Mouse (Mus musculus): Measurements from ENCODE around the gene Ccdc158. TPM values are rescaled to one million over a fixed set of nuclear protein-coding genes. Genes with fewer than 3 reads are reported as not detected.

Ccdc158 gene
- polyA plus RNA-seq, 1 experiment from 2014 or later: 1.1 TPM

GRCm38 (mm10) chr5:92701750-92702149 lies 26.7 kb upstream of the Ccdc158 start:
- no peak overlapping the region for H3K27ac ChIP-seq
- no peak overlapping the region for H3K4me2 ChIP-seq (ENCODE audit: low read length)
- no peak overlapping the region for H3K4me3 ChIP-seq (replicated peaks; ENCODE audit: low read depth, low read length)
- no peaks in the 10 kb centered on the region for H3K9me3 ChIP-seq (replicated peaks; ENCODE audit: low read length)
- H3K4me1 ChIP-seq (replicated peaks; ENCODE audit: insufficient read depth, low read length): peaks cover 14% of the 10 kb centered on the region; the same call in 1 of the 2 replicates
- H3K27me3 ChIP-seq (ENCODE audit: insufficient read depth, low read length): no peaks in the 10 kb centered on the region
- no peak for TF ChIP-seq CTCF (IDR thresholded peaks at IDR 0.05; ENCODE audit: low read depth)
- H3K9ac ChIP-seq (ENCODE audit: low read depth, low read length): no peak overlapping the region
- H3K36me3 ChIP-seq (ENCODE audit: insufficient read depth, low read length): no peaks in the 10 kb centered on the region
- 61% methylated on average over 11 of the region's 11 CpGs for WGBS
- DNase-seq (ENCODE audit: low spot score): no peak
- ATAC-seq (replicated peaks; ENCODE audit: low FRiP score, low read depth): no peak

GRCm38 (mm10) chr5:92698837-92699529 lies 23.9 kb upstream of the Ccdc158 start:
- WGBS: 26% methylated on average over 17 of the region's 17 CpGs
- DNase-seq (ENCODE audit: low spot score): no peak
- H3K27me3 ChIP-seq (ENCODE audit: insufficient read depth, low read length): no peaks in the 10 kb centered on the region
- no peaks in the 10 kb centered on the region for H3K36me3 ChIP-seq (ENCODE audit: insufficient read depth, low read length)
- H3K4me3 ChIP-seq (replicated peaks; ENCODE audit: low read depth, low read length): peak overlapping the region; percentile 6; the same call in 1 of the 2 replicates
- H3K27ac ChIP-seq: no peak overlapping the region
- no peak; the same call in 1 of the 2 replicates for ATAC-seq (replicated peaks; ENCODE audit: low FRiP score, low read depth)
- peak overlapping the region; percentile 50 for H3K4me2 ChIP-seq (ENCODE audit: low read length)
- H3K9me3 ChIP-seq (replicated peaks; ENCODE audit: low read length): no peaks in the 10 kb centered on the region
- H3K4me1 ChIP-seq (replicated peaks; ENCODE audit: insufficient read depth, low read length): peaks cover 14% of the 10 kb centered on the region; the same call in 1 of the 2 replicates
- H3K9ac ChIP-seq (ENCODE audit: low read depth, low read length): no peak overlapping the region
- no peak for TF ChIP-seq CTCF (IDR thresholded peaks at IDR 0.05; ENCODE audit: low read depth)

GRCm38 (mm10) chr5:92698131-92698836 lies 23.2 kb upstream of the Ccdc158 start:
- ATAC-seq (replicated peaks; ENCODE audit: low FRiP score, low read depth): no peak
- Histone ChIP-seq H3K9me3 (replicated peaks; ENCODE audit: low read length) (no peaks in the 10 kb centered on the region), H3K4me2 (ENCODE audit: low read length) (peak overlapping the region; percentile 50), H3K4me3 (replicated peaks; ENCODE audit: low read depth, low read length) (peak overlapping the region; percentile 6; the same call in 1 of the 2 replicates), H3K36me3 (ENCODE audit: insufficient read depth, low read length) (no peaks in the 10 kb centered on the region), H3K27me3 (ENCODE audit: insufficient read depth, low read length) (no peaks in the 10 kb centered on the region), H3K4me1 (replicated peaks; ENCODE audit: insufficient read depth, low read length) (peaks cover 14% of the 10 kb centered on the region; the same call in 1 of the 2 replicates), H3K27ac (no peak overlapping the region), H3K9ac (ENCODE audit: low read depth, low read length) (no peak overlapping the region)
- WGBS: 5% methylated on average over 15 of the region's 15 CpGs
- TF ChIP-seq CTCF (IDR thresholded peaks at IDR 0.05; ENCODE audit: low read depth): no peak
- peak; percentile 84 for DNase-seq (ENCODE audit: low spot score)

- ATAC-seq (replicated peaks; ENCODE audit: low FRiP score, low read depth) (no peak), DNase-seq (ENCODE audit: low spot score) (no peak)
- peaks cover 14% of the 10 kb centered on the region; the same call in 1 of the 2 replicates for H3K4me1 ChIP-seq (replicated peaks; ENCODE audit: insufficient read depth, low read length)
- no peak overlapping the region for H3K9ac ChIP-seq (ENCODE audit: low read depth, low read length)
- H3K27ac ChIP-seq: no peak overlapping the region
- H3K9me3 ChIP-seq (replicated peaks; ENCODE audit: low read length): no peaks in the 10 kb centered on the region
- no peaks in the 10 kb centered on the region for H3K27me3 ChIP-seq (ENCODE audit: insufficient read depth, low read length)
- no peak overlapping the region for H3K4me2 ChIP-seq (ENCODE audit: low read length)
- WGBS: 74% methylated on average over 10 of the region's 10 CpGs
- TF ChIP-seq CTCF (IDR thresholded peaks at IDR 0.05; ENCODE audit: low read depth): no peak
- H3K4me3 ChIP-seq (replicated peaks; ENCODE audit: low read depth, low read length): no peak overlapping the region
- no peaks in the 10 kb centered on the region for H3K36me3 ChIP-seq (ENCODE audit: insufficient read depth, low read length)
These were observed 19.4 kb upstream of the Ccdc158 start for GRCm38 (mm10) chr5:92694316-92694995.

GRCm38 (mm10) chr5:92693744-92694143 lies 18.7 kb upstream of the Ccdc158 start:
- no peak overlapping the region for H3K4me3 ChIP-seq (replicated peaks; ENCODE audit: low read depth, low read length)
- TF ChIP-seq CTCF (IDR thresholded peaks at IDR 0.05; ENCODE audit: low read depth): no peak; the same call in 1 of the 2 replicates
- no peaks in the 10 kb centered on the region for H3K36me3 ChIP-seq (ENCODE audit: insufficient read depth, low read length)
- no peak overlapping the region for H3K4me2 ChIP-seq (ENCODE audit: low read length)
- WGBS: 88% methylated on average over 3 of the region's 3 CpGs
- no peaks in the 10 kb centered on the region for H3K27me3 ChIP-seq (ENCODE audit: insufficient read depth, low read length)
- H3K9me3 ChIP-seq (replicated peaks; ENCODE audit: low read length): no peaks in the 10 kb centered on the region
- ATAC-seq (replicated peaks; ENCODE audit: low FRiP score, low read depth): no peak
- DNase-seq (ENCODE audit: low spot score): no peak
- H3K9ac ChIP-seq (ENCODE audit: low read depth, low read length): no peak overlapping the region
- peaks cover 7% of the 10 kb centered on the region; the same call in 1 of the 2 replicates for H3K4me1 ChIP-seq (replicated peaks; ENCODE audit: insufficient read depth, low read length)
- no peak overlapping the region for H3K27ac ChIP-seq
